Mouse (Mus musculus) forebrain, embryonic 11.5 days (tissue): ENCODE results near the gene Rnase13. TPM values are rescaled to one million over a fixed set of nuclear protein-coding genes. Genes with fewer than 3 reads are reported as not detected.

Experiments
- ATAC-seq: fragments of 200-750 bp; cut with Nextera tagmentation; replicated peaks from 2 replicates; pipeline ENCODE4 v1.8.0; 2017; ENCODE audit warnings: moderate TSS enrichment; ENCODE audit not compliant: low FRiP score
- DNase-seq: peaks from one replicate; pipeline ENCODE4 v3.0.0-alpha.2; 2017; ENCODE audit warnings: low spot score
- H3K27ac ChIP-seq: fragments of 300-500 bp; sonication (generic); 2 replicates; pipeline ENCODE4 v1.5.1; 2014; ENCODE audit warnings: low read depth, low read length
- H3K27me3 ChIP-seq: fragments of 300-500 bp; sonication (generic); 2 replicates; pipeline ENCODE4 v1.6.1; 2014; ENCODE audit warnings: mild to moderate bottlenecking, low read length, mixed read lengths; ENCODE audit not compliant: control insufficient read depth, insufficient read depth
- H3K36me3 ChIP-seq: fragments of 300-500 bp; sonication (generic); 2 replicates; pipeline ENCODE4 v1.6.1; 2014; ENCODE audit warnings: mild to moderate bottlenecking, low read length, moderate library complexity, mixed read lengths; ENCODE audit not compliant: control insufficient read depth, insufficient read depth
- H3K4me1 ChIP-seq: fragments of 300-500 bp; sonication (generic); replicated peaks from 2 replicates; pipeline ENCODE4 v1.6.1; 2014; ENCODE audit warnings: low read length, mixed read lengths; ENCODE audit not compliant: control insufficient read depth, insufficient read depth
- H3K4me2 ChIP-seq: fragments of 300-500 bp; sonication (generic); 2 replicates; pipeline ENCODE4 v1.6.1; 2014; ENCODE audit warnings: low read depth, mild to moderate bottlenecking, low read length, moderate library complexity, mixed read lengths; ENCODE audit not compliant: severe bottlenecking
- H3K4me3 ChIP-seq: fragments of 300-500 bp; sonication (generic); 2 replicates; pipeline ENCODE4 v1.5.1; 2014; ENCODE audit warnings: low read depth, low read length
- H3K9ac ChIP-seq: fragments of 300-500 bp; sonication (generic); 2 replicates; pipeline ENCODE4 v1.6.1; 2014; ENCODE audit warnings: low read length
- H3K9me3 ChIP-seq: fragments of 300-500 bp; sonication (generic); 2 replicates; pipeline ENCODE4 v1.6.1; 2016; ENCODE audit warnings: low read length, mixed read lengths; ENCODE audit not compliant: control insufficient read depth
- WGBS: fragments of 180-500 bp; shearing (Covaris S2); extraction: QIAGEN DNeasy Blood & Tissue Kit; methylation state at CpG from one replicate; pipeline ENCODE4 v1.1.7; 2014; 5-methylcytosine and 5-hydroxymethylcytosine counted together
- polyA plus RNA-seq: library from polyadenylated mRNA; unstranded; fragments of >200 nt; fragmentation: Nextera tagmentation; extraction: Ambion mirVana; gene quantifications from 2 replicates; pipeline ENCODE4 v1.2.1, GENCODE M21; 2014

Gene Rnase13
- polyA plus RNA-seq, 1 experiment from 2014 or later: not detected

DNA sequence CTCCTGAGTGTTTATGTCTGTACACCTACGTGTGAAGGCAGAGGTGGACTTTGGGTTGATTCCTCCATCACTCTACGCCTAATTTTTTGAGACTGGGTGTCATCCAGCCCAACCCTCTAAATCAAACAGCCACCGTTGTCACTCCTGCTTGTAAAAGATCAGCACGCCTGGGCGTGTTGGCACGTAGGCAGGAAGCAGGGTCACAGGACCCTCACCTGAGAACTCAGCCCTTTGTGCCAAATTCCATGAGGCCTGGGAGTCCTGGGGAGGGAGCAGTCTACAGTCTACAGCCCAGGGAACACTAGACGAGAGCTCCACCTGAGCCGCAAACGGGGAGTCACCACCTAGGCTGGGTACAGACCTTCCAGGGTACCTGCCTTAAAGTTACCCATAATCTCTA, 18.8 kb downstream of the Rnase13 start:
- no peak for DNase-seq
- H3K27ac ChIP-seq: no peak overlapping the region
- no peaks in the 10 kb centered on the region for H3K4me1 ChIP-seq
- 0 out of 2 replicates have a peak, but pooled peaks have one; percentile 21 for ATAC-seq
- H3K27me3 ChIP-seq: no peaks in the 10 kb centered on the region
- no peaks in the 10 kb centered on the region for H3K36me3 ChIP-seq
- 91% methylated on average over 9 of the region's 9 CpGs for WGBS
- H3K4me2 ChIP-seq: no peak overlapping the region
- no peak overlapping the region for H3K9ac ChIP-seq
- no peak overlapping the region for H3K4me3 ChIP-seq
- no peaks in the 10 kb centered on the region for H3K9me3 ChIP-seq

DNA sequence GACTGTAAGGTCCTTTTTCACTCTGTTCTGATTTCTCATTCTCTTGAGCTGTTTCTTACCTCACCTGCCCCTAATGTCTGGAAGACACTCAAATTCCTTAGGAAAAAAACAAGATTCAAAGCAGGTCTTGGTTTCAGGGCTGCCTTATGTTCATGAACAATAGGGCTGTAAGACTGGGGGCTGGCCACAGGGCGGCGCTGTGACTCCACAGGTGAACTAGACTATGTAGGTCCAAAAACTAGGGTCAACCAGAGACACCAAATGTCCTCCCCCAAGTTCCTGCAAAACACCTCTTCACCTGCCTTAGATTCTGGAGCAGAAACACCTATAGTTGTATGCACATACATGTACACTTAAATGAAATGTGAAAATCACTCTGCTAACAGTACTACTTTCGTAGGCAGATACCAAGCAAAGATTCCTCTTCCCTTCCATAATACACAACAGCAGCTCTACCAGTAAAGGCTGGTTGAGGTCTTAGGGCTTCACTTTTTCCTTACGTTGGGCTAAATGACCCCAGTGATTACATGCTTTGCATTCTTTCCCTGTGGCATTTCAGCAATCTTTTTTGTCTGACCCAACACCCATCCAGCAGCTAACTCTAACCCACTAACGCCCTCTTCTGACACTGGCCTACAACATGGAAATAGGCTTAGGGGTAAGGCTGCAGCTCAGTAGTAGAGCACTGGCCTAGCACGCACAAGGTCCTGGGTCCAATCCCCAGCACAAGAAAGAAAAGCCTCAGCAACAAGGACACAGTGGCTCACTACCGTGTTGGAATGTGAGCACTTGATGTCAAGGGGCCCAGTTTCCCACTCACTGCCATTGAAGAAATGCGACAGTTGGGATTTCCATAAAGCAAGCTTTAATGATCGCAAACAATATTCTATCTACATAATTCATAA, 19.5 kb downstream of the Rnase13 start:
- DNase-seq: peak; percentile 90
- H3K27ac ChIP-seq: no peak overlapping the region
- H3K9ac ChIP-seq: no peak overlapping the region
- ATAC-seq: peak; percentile 56; the same call in 1 of the 2 replicates
- H3K36me3 ChIP-seq: no peaks in the 10 kb centered on the region
- no peak overlapping the region for H3K4me3 ChIP-seq
- WGBS: 61% methylated on average over 9 of the region's 9 CpGs
- H3K4me2 ChIP-seq: no peak overlapping the region
- H3K27me3 ChIP-seq: no peaks in the 10 kb centered on the region
- H3K9me3 ChIP-seq: no peaks in the 10 kb centered on the region
- H3K4me1 ChIP-seq: no peaks in the 10 kb centered on the region

DNA sequence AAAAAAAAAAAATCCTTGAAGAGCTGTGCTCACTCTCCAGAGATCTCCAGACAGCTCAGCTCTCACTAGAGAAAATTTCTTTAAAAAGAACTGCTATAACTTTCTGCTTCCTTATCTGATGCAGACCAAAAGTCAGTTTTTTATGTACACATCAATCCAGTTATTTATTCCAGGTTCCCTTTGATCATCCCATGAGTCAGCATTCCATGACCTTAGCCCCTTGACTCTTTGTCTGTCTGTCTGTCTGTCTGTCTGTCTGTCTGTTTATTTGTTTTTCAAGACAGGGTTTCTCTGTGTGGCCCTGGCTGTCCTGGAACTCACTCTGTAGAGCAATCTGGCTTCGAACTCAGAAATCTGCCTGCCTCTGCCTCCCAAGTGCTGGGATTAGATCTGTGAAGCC, 23.2 kb downstream of the Rnase13 start:
- Histone ChIP-seq H3K4me2 (no peak overlapping the region), H3K36me3 (no peaks in the 10 kb centered on the region), H3K4me1 (no peaks in the 10 kb centered on the region), H3K9me3 (no peaks in the 10 kb centered on the region), H3K9ac (no peak overlapping the region), H3K4me3 (no peak overlapping the region), H3K27me3 (no peaks in the 10 kb centered on the region), H3K27ac (no peak overlapping the region)
- ATAC-seq (no peak), DNase-seq (no peak)
- 82% methylated on average over 1 of the region's 1 CpGs for WGBS

GRCm38 (mm10) chr14:51896539-51897170, 25.9 kb downstream of the Rnase13 start:
- ATAC-seq (no peak), DNase-seq (no peak)
- no peak overlapping the region for H3K4me2 ChIP-seq
- H3K4me1 ChIP-seq: no peaks in the 10 kb centered on the region
- no peaks in the 10 kb centered on the region for H3K9me3 ChIP-seq
- no peaks in the 10 kb centered on the region for H3K27me3 ChIP-seq
- no peak overlapping the region for H3K9ac ChIP-seq
- no peak overlapping the region for H3K4me3 ChIP-seq
- H3K27ac ChIP-seq: no peak overlapping the region
- 82% methylated on average over 8 of the region's 8 CpGs for WGBS
- peaks cover 1% of the 10 kb centered on the region for H3K36me3 ChIP-seq

- Histone ChIP-seq H3K4me1 (no peaks in the 10 kb centered on the region), H3K4me3 (no peak overlapping the region), H3K27me3 (no peaks in the 10 kb centered on the region), H3K9me3 (no peaks in the 10 kb centered on the region), H3K9ac (no peak overlapping the region), H3K27ac (no peak overlapping the region), H3K36me3 (peaks cover 6% of the 10 kb centered on the region), H3K4me2 (no peak overlapping the region)
- DNase-seq (no peak), ATAC-seq (no peak)
- WGBS: 86% methylated on average over 6 of the region's 6 CpGs
Measured at GRCm38 (mm10) chr14:51896019-51896418, 26.6 kb downstream of the Rnase13 start.

DNA sequence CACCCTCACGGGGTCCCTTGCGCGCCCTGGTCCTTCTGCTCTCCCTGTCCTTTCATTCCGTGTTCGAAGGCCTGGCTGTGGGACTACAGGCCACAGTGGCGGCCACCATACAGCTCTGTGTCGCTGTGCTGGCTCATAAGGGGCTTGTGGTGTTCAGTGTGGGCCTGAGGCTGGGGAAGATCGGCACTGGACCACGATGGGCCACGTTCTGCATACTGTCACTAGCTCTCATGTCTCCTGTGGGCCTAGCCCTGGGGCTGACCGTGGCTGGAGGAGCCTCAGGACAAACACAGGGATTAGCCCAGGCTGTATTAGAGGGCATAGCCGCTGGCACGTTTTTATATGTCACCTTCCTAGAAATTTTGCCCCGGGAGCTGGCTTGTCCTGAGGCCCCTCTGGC, 27.5 kb downstream of the Rnase13 start:
- Histone ChIP-seq H3K4me1 (no peaks in the 10 kb centered on the region), H3K9me3 (no peaks in the 10 kb centered on the region), H3K36me3 (peaks cover 6% of the 10 kb centered on the region), H3K4me2 (no peak overlapping the region), H3K4me3 (no peak overlapping the region), H3K9ac (no peak overlapping the region), H3K27me3 (no peaks in the 10 kb centered on the region), H3K27ac (no peak overlapping the region)
- WGBS: 81% methylated on average over 14 of the region's 14 CpGs
- no peak for DNase-seq
- no peak for ATAC-seq

DNA sequence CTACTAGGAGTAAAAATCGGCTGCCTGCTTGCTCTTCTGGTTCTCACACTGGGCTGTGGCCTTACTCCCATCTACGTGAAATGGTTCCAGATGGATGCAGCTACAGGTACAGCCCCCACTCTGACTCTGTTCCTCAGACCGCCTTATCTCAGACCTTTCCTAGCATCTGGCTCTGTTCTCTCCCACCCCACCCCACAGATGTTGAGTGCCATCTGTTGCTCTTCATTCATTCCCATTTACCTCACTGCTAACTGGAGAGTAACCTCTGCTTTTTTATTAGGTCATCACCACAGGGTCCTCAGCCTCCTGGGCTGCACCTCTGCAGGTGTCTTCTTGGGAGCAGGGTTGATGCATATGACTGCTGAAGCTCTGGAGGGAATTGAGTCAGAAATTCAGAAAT, 28.8 kb downstream of the Rnase13 start:
- DNase-seq: no peak
- H3K4me3 ChIP-seq: no peak overlapping the region
- H3K27me3 ChIP-seq: no peaks in the 10 kb centered on the region
- no peak for ATAC-seq
- no peak overlapping the region for H3K4me2 ChIP-seq
- peaks cover 6% of the 10 kb centered on the region for H3K36me3 ChIP-seq
- H3K27ac ChIP-seq: no peak overlapping the region
- no peak overlapping the region for H3K9ac ChIP-seq
- H3K4me1 ChIP-seq: no peaks in the 10 kb centered on the region
- WGBS: 69% methylated on average over 3 of the region's 3 CpGs
- H3K9me3 ChIP-seq: no peaks in the 10 kb centered on the region

- no peak for ATAC-seq
- Histone ChIP-seq H3K36me3 (peaks cover 9% of the 10 kb centered on the region), H3K27me3 (no peaks in the 10 kb centered on the region), H3K4me1 (no peaks in the 10 kb centered on the region), H3K9me3 (no peaks in the 10 kb centered on the region), H3K27ac (no peak overlapping the region), H3K4me2 (no peak overlapping the region), H3K9ac (no peak overlapping the region), H3K4me3 (no peak overlapping the region)
- no peak for DNase-seq
- WGBS: 26% methylated on average over 10 of the region's 10 CpGs
Measured at GRCm38 (mm10) chr14:51893094-51893794, 29.3 kb downstream of the Rnase13 start.
